Mouse (Mus musculus) midbrain, embryonic 12.5 days (tissue): ENCODE results near the gene Dmpk. TPM values are rescaled to one million over a fixed set of nuclear protein-coding genes. Genes with fewer than 3 reads are reported as not detected.

Experiments
- ATAC-seq: fragments of 200-750 bp; cut with Nextera tagmentation; 2 replicates; pipeline ENCODE4 v1.8.0; 2017; ENCODE audit warnings: low read depth, moderate TSS enrichment, moderate library complexity; ENCODE audit not compliant: low FRiP score
- H3K27ac ChIP-seq: fragments of 300-500 bp; sonication (generic); replicated peaks from 2 replicates; pipeline ENCODE4 v1.5.1; 2016; ENCODE audit warnings: mild to moderate bottlenecking
- H3K27me3 ChIP-seq: fragments of 300-500 bp; sonication (generic); 2 replicates; pipeline ENCODE4 v1.6.1; 2016; ENCODE audit warnings: mild to moderate bottlenecking
- H3K36me3 ChIP-seq: fragments of 300-500 bp; sonication (generic); 2 replicates; pipeline ENCODE4 v1.6.1; 2016
- H3K4me1 ChIP-seq: fragments of 300-500 bp; sonication (generic); 2 replicates; pipeline ENCODE4 v1.6.1; 2016
- H3K4me2 ChIP-seq: fragments of 300-500 bp; sonication (generic); replicated peaks from 2 replicates; pipeline ENCODE4 v1.6.1; 2016; ENCODE audit warnings: mild to moderate bottlenecking, moderate library complexity
- H3K4me3 ChIP-seq: fragments of 300-500 bp; sonication (generic); 2 replicates; pipeline ENCODE4 v1.5.1; 2016; ENCODE audit warnings: mild to moderate bottlenecking
- H3K9ac ChIP-seq: fragments of 300-500 bp; sonication (generic); replicated peaks from 2 replicates; pipeline ENCODE4 v1.6.1; 2016; ENCODE audit warnings: mild to moderate bottlenecking, moderate library complexity
- H3K9me3 ChIP-seq: fragments of 300-500 bp; sonication (generic); 2 replicates; pipeline ENCODE4 v1.6.1; 2016; ENCODE audit warnings: mild to moderate bottlenecking
- WGBS: fragments of 180-500 bp; shearing (Covaris S2); methylation state at CpG from one replicate; pipeline ENCODE4 v1.1.7; 2016; 5-methylcytosine and 5-hydroxymethylcytosine counted together
- polyA plus RNA-seq: library from polyadenylated mRNA; unstranded; fragments of >200 nt; fragmentation: Nextera tagmentation; extraction: Ambion mirVana; gene quantifications from 2 replicates; pipeline ENCODE4 v1.2.1, GENCODE M21; 2016

Gene Dmpk
- polyA plus RNA-seq, result 11.2 and 11.7 TPM in 2 replicates

DNA sequence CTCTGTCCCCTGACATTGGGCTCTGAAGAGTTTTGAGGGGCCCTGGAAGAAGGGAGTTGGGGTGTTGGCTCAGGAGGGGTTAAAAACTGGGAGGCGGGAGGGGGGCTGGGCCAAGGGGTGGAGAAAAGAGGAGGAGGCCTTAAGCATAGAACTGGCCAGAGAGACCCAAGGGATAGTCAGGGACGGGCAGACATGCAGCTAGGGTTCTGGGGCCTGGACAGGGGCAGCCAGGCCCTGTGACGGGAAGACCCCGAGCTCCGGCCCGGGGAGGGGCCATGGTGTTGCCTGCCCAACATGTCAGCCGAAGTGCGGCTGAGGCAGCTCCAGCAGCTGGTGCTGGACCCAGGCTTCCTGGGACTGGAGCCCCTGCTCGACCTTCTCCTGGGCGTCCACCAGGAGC lies at the start of gene Dmpk:
Gene Dmpk (plus strand): TSS at position 149 of the 400 bp plus-strand sequence.
- WGBS, result 46% methylated on average over 10 of the region's 10 CpGs
- H3K4me2 ChIP-seq, result no peak within 1 kb of the TSS
- H3K27me3 ChIP-seq, result peaks cover 7% of the 10 kb centered on the region
- H3K9ac ChIP-seq, result no peak within 1 kb of the TSS
- H3K4me1 ChIP-seq, result peaks cover 33% of the 10 kb centered on the region
- H3K27ac ChIP-seq, result no peak within 1 kb of the TSS
- peaks cover 67% of the 10 kb centered on the region for H3K36me3 ChIP-seq
- no peak for ATAC-seq
- no peak within 1 kb of the TSS for H3K4me3 ChIP-seq
- no peaks in the 10 kb centered on the region for H3K9me3 ChIP-seq

DNA sequence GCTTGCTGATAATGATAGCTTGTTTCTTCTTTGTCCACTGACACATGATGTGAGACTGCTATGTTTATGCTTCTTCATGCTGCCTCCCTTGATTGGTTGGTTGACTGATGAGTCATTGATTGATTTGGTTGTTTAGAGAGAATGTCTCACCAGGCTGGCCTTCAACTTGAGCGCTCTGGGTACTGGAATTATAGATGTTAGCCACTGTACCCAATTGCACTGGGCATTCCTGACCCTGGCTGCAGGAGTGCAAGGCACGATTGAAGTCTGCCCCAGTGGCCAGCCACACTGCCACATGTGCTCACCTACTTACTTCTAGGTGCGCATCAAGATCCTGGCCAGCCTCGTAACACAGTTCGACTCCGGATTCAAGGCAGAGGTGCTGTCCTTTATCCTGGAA lies 39.0 kb upstream of the Dmpk start:
- Histone ChIP-seq H3K36me3 (peaks cover 100% of the 10 kb centered on the region), H3K9ac (no peak overlapping the region), H3K4me3 (no peak overlapping the region), H3K4me2 (no peak overlapping the region), H3K27me3 (no peaks in the 10 kb centered on the region), H3K9me3 (no peaks in the 10 kb centered on the region), H3K4me1 (no peaks in the 10 kb centered on the region), H3K27ac (no peak overlapping the region)
- ATAC-seq, result no peak
- WGBS, result over 99% methylated on average over 6 of the region's 6 CpGs

GRCm38 (mm10) chr7:19046286-19047069 lies 37.2 kb upstream of the Dmpk start:
- H3K27ac ChIP-seq, result no peak overlapping the region
- no peak overlapping the region for H3K4me3 ChIP-seq
- WGBS, result 90% methylated on average over 11 of the region's 11 CpGs
- H3K27me3 ChIP-seq, result no peaks in the 10 kb centered on the region
- H3K9me3 ChIP-seq, result no peaks in the 10 kb centered on the region
- H3K4me2 ChIP-seq, result no peak overlapping the region
- ATAC-seq, result no peak
- H3K4me1 ChIP-seq, result no peaks in the 10 kb centered on the region
- H3K36me3 ChIP-seq, result peaks cover 100% of the 10 kb centered on the region
- no peak overlapping the region for H3K9ac ChIP-seq

DNA sequence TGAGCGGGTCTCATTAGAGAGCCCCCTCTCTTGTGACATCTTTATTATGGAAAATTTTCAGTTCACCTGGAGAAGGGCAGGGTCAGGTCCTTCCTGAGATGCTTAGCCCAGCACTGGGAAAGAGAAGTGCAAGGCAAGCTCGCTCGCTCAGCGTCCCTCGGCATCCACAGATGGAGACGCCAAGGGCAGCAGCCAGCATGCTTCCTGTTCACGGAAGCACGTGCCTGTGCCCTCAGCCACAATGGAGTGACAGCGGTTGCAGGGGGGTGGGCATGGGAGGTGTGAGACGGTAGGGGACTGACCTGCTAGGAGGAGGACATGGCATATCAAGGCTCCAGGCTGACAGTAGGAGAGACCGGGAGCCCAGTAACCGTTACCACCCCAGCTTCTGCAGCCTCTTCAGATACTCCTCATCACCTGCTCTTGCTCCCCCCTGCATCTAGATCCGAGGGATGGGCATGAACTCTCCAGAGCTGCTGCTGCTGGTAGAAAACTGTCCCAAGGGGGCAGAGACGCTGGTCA lies 35.6 kb upstream of the Dmpk start:
- Histone ChIP-seq H3K27ac (no peak overlapping the region), H3K36me3 (peaks cover 99% of the 10 kb centered on the region), H3K4me2 (no peak overlapping the region), H3K4me1 (no peaks in the 10 kb centered on the region), H3K4me3 (no peak overlapping the region), H3K27me3 (no peaks in the 10 kb centered on the region), H3K9ac (no peak overlapping the region), H3K9me3 (no peaks in the 10 kb centered on the region)
- ATAC-seq, result no peak
- 92% methylated on average over 14 of the region's 14 CpGs for WGBS

- 94% methylated on average over 5 of the region's 5 CpGs for WGBS
Observed at GRCm38 (mm10) chr7:19049252-19049651, 34.4 kb upstream of the Dmpk start.

DNA sequence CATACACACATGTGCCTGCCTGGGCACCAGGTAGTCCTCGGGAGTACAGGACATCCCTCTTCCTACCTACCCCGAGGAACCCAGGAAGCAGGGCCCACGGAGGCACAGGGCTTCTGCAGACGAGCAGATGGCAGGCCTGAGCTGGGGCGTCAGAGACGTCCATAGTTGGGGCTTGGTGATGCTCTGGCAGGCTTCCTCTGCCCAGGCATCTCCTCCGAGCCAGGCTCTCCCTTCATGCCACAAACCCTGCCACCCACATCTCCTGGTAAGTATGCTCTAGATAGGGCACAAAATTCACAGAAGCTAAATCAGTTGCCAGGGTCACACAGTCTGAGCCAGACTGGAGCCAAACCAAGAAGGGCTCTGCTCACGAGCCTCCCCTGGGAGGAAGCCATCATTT lies 33.5 kb upstream of the Dmpk start:
- 91% methylated on average over 8 of the region's 8 CpGs for WGBS
- Histone ChIP-seq H3K4me3 (no peak overlapping the region), H3K27me3 (no peaks in the 10 kb centered on the region), H3K27ac (no peak overlapping the region), H3K4me2 (no peak overlapping the region), H3K9me3 (no peaks in the 10 kb centered on the region), H3K36me3 (peaks cover 81% of the 10 kb centered on the region), H3K4me1 (peaks cover 12% of the 10 kb centered on the region), H3K9ac (no peak overlapping the region)
- no peak for ATAC-seq

More at GRCm38 (mm10) chr7:19049252-19049651, 34.4 kb upstream of the Dmpk start:
- Histone ChIP-seq H3K4me1 (peaks cover 4% of the 10 kb centered on the region), H3K4me2 (no peak overlapping the region), H3K9ac (no peak overlapping the region), H3K36me3 (peaks cover 91% of the 10 kb centered on the region), H3K9me3 (no peaks in the 10 kb centered on the region), H3K4me3 (no peak overlapping the region), H3K27ac (no peak overlapping the region), H3K27me3 (no peaks in the 10 kb centered on the region)
- no peak for ATAC-seq

DNA sequence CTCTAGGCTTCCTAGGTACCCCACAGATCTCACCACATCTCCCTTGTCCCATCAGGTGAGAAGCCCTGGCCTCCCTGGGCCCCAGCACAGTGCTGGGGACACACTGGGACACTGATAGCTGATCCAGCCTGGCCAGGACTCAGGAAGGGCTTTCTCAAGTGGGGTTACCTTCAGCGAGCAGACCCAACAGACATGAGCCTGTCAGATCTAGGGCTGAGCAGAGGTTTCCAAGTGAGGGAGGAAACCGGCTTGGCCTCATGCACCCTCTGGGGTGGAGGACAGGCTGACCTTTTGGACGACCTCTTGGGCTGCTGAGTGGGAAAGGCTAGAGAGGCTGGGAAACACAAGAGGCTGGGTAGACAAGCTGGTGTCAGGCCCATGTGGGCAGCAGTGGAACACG lies 32.5 kb upstream of the Dmpk start:
- Histone ChIP-seq H3K27ac (no peak overlapping the region), H3K9ac (no peak overlapping the region), H3K27me3 (no peaks in the 10 kb centered on the region), H3K36me3 (peaks cover 71% of the 10 kb centered on the region), H3K4me1 (peaks cover 12% of the 10 kb centered on the region), H3K4me2 (no peak overlapping the region), H3K9me3 (no peaks in the 10 kb centered on the region), H3K4me3 (no peak overlapping the region)
- no peak for ATAC-seq
- WGBS, result 71% methylated on average over 4 of the region's 4 CpGs

DNA sequence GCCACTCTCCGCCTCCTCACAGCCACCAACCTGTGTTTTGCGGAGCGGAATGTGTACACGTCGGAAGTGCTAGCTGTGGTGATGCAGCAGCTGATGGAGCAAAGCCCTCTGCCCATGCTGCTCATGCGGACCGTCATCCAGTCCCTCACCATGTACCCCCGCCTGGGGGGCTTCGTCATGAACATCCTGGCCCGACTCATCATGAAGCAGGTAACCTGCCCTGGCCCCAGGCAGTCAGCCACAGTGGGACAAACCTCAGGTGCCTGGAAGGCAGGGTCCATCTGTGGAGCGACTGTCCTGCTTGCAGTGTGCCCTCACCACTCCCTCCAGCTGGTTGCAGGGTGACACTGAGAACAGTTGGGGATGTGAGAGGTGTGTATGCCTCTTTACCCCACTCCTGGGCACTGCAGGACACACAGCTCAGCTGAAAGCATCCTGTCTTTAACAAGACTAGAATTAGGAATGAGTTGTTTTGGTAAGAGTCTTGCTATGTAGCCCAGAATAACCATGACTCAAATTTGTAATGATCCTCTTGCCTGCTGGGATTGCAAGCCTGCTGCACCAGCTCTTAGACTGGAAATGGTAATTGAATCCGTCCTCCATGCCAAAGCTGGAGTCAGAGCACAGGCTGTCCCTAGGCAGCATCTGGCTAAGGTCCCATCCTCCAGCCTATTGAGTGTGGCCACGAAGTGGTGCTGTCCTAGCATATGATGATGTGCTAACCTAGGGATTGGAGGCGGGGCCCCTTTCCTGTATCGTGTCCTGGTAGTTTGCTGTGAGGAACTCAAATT lies 31.1 kb upstream of the Dmpk start:
- H3K4me1 ChIP-seq, result peaks cover 12% of the 10 kb centered on the region
- no peak overlapping the region for H3K4me3 ChIP-seq
- no peaks in the 10 kb centered on the region for H3K9me3 ChIP-seq
- no peak overlapping the region for H3K4me2 ChIP-seq
- H3K36me3 ChIP-seq, result peaks cover 58% of the 10 kb centered on the region
- no peaks in the 10 kb centered on the region for H3K27me3 ChIP-seq
- H3K27ac ChIP-seq, result no peak overlapping the region
- H3K9ac ChIP-seq, result no peak overlapping the region
- WGBS, result 91% methylated on average over 15 of the region's 15 CpGs
- no peak for ATAC-seq

GRCm38 (mm10) chr7:19053136-19053532 lies 30.5 kb upstream of the Dmpk start:
- no peaks in the 10 kb centered on the region for H3K27me3 ChIP-seq

GRCm38 (mm10) chr7:19054047-19054776 lies 29.4 kb upstream of the Dmpk start, which contains the start of gene Rsph6a:
TSS of gene Rsph6a (plus strand) at chr7:19054690.
- Histone ChIP-seq H3K27ac (peak within 1 kb of the TSS; percentile 22; the same call in 1 of the 2 replicates), H3K9ac (no peak within 1 kb of the TSS; the same call in 1 of the 2 replicates), H3K4me1 (peaks cover 12% of the 10 kb centered on the region), H3K4me2 (peak within 1 kb of the TSS; percentile 55), H3K9me3 (no peaks in the 10 kb centered on the region), H3K36me3 (peaks cover 41% of the 10 kb centered on the region), H3K4me3 (peak within 1 kb of the TSS; percentile 23), H3K27me3 (no peaks in the 10 kb centered on the region)
- WGBS, result 23% methylated on average over 32 of the region's 33 CpGs
- ATAC-seq, result peak; percentile 72

More at GRCm38 (mm10) chr7:19053136-19053532, 30.5 kb upstream of the Dmpk start:
- ATAC-seq, result no peak
- no peaks in the 10 kb centered on the region for H3K9me3 ChIP-seq
- no peak overlapping the region for H3K9ac ChIP-seq
- 94% methylated on average over 7 of the region's 7 CpGs for WGBS
- H3K27ac ChIP-seq, result no peak overlapping the region
- peaks cover 12% of the 10 kb centered on the region for H3K4me1 ChIP-seq
- H3K36me3 ChIP-seq, result peaks cover 52% of the 10 kb centered on the region
- no peak overlapping the region for H3K4me3 ChIP-seq
- no peak overlapping the region for H3K4me2 ChIP-seq

DNA sequence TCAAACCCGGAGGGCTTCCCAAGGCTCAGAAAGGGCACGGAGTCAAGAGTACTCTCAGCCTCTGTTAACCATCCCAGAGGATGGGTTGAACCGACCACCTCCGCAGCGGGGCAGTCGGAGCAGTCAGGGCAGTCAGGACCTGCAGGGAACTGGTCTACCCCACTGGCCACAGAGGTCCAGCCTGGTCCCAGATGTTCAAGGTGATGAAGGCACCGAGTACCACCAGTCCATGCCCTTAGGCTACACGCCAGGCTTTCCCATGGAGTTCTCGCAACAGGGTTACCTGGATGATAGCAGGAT lies 28.9 kb upstream of the Dmpk start:
- H3K4me1 ChIP-seq, result peaks cover 12% of the 10 kb centered on the region
- no peaks in the 10 kb centered on the region for H3K9me3 ChIP-seq
- H3K4me2 ChIP-seq, result peak overlapping the region; percentile 55
- peaks cover 36% of the 10 kb centered on the region for H3K36me3 ChIP-seq
- no peak overlapping the region; the same call in 1 of the 2 replicates for H3K9ac ChIP-seq
- H3K4me3 ChIP-seq, result peak overlapping the region; percentile 23
- H3K27ac ChIP-seq, result no peak overlapping the region
- no peak; the same call in none of the 2 replicates for ATAC-seq
- H3K27me3 ChIP-seq, result no peaks in the 10 kb centered on the region
- WGBS, result 64% methylated on average over 9 of the region's 9 CpGs
